Mouse (Mus musculus): ENCODE measurements at regions not wholly inside any gene's neighbourhood (a gene's known extent, or its start where the extent isn't known, plus 50 kb on each side); places are given as distances from the start of the nearest gene placed in this dataset.

GRCm38 (mm10) chr12:16270876-16271275 lies 339.9 kb downstream of the Lpin1 start:
- no peaks in the 10 kb centered on the region for H3K9me3 ChIP-seq (ENCODE audit: control insufficient read depth, low read depth, low read length)
- H3K9ac ChIP-seq (replicated peaks; ENCODE audit: low read depth, low read length) = no peak overlapping the region
- no peaks in the 10 kb centered on the region for H3K27me3 ChIP-seq (ENCODE audit: control insufficient read depth, insufficient read depth, low read length)
- H3K36me3 ChIP-seq (ENCODE audit: control insufficient read depth, insufficient read depth, low read length) = no peaks in the 10 kb centered on the region
- H3K4me3 ChIP-seq (ENCODE audit: low read depth, low read length) = no peak overlapping the region
- no peaks in the 10 kb centered on the region for H3K4me1 ChIP-seq (ENCODE audit: control insufficient read depth, insufficient read depth, low read length)
- H3K27ac ChIP-seq (ENCODE audit: low read length) = no peak overlapping the region
- WGBS = 77% methylated on average over 7 of the region's 7 CpGs
- H3K4me2 ChIP-seq (replicated peaks; ENCODE audit: low read depth, low read length) = no peak overlapping the region
- ATAC-seq (ENCODE audit: insufficient number of reproducible peaks, insufficient read depth, low FRiP score, low read depth) = no peak

DNA sequence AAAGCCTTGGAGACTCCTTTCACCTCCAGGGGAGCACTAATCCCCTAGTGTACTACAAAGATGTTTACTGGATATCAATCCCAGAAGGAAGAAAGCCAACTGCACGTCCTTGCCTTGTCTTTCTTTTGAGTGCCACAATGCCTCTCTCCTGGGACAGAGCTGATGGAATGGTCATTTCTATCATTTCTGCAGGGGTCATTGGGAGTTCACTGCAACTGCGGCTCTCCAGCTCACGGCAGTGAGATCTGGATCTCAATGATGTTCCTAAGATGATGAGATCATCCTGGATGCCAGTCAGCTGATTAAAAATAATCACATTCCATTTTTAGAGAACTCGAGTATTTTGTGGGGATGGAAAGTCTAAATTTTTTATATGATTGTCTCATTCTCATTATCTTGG lies 341.1 kb downstream of the Lpin1 start:
- H3K4me1 ChIP-seq (ENCODE audit: control insufficient read depth, insufficient read depth, low read length) = no peaks in the 10 kb centered on the region
- no peaks in the 10 kb centered on the region for H3K27me3 ChIP-seq (ENCODE audit: control insufficient read depth, insufficient read depth, low read length)
- no peak overlapping the region for H3K9ac ChIP-seq (replicated peaks; ENCODE audit: low read depth, low read length)
- H3K4me3 ChIP-seq (ENCODE audit: low read depth, low read length) = no peak overlapping the region
- no peak overlapping the region for H3K4me2 ChIP-seq (replicated peaks; ENCODE audit: low read depth, low read length)
- H3K27ac ChIP-seq (ENCODE audit: low read length) = no peak overlapping the region
- no peaks in the 10 kb centered on the region for H3K36me3 ChIP-seq (ENCODE audit: control insufficient read depth, insufficient read depth, low read length)
- WGBS = 59% methylated on average over 4 of the region's 4 CpGs
- no peaks in the 10 kb centered on the region for H3K9me3 ChIP-seq (ENCODE audit: control insufficient read depth, low read depth, low read length)
- no peak for ATAC-seq (ENCODE audit: insufficient number of reproducible peaks, insufficient read depth, low FRiP score, low read depth)

GRCm38 (mm10) chr12:16268621-16269165 lies 342.1 kb downstream of the Lpin1 start:
- H3K27ac ChIP-seq (ENCODE audit: low read length) = no peak overlapping the region
- WGBS = 72% methylated on average over 8 of the region's 8 CpGs
- no peaks in the 10 kb centered on the region for H3K36me3 ChIP-seq (ENCODE audit: control insufficient read depth, insufficient read depth, low read length)
- no peak for ATAC-seq (ENCODE audit: insufficient number of reproducible peaks, insufficient read depth, low FRiP score, low read depth)
- no peaks in the 10 kb centered on the region for H3K9me3 ChIP-seq (ENCODE audit: control insufficient read depth, low read depth, low read length)
- H3K4me3 ChIP-seq (ENCODE audit: low read depth, low read length) = no peak overlapping the region
- H3K9ac ChIP-seq (replicated peaks; ENCODE audit: low read depth, low read length) = no peak overlapping the region
- no peaks in the 10 kb centered on the region for H3K4me1 ChIP-seq (ENCODE audit: control insufficient read depth, insufficient read depth, low read length)
- H3K27me3 ChIP-seq (ENCODE audit: control insufficient read depth, insufficient read depth, low read length) = no peaks in the 10 kb centered on the region
- no peak overlapping the region for H3K4me2 ChIP-seq (replicated peaks; ENCODE audit: low read depth, low read length)

GRCm38 (mm10) chr12:16261465-16261864 lies 349.3 kb downstream of the Lpin1 start:
- H3K9ac ChIP-seq (replicated peaks; ENCODE audit: low read depth, low read length) = no peak overlapping the region
- no peaks in the 10 kb centered on the region for H3K9me3 ChIP-seq (ENCODE audit: control insufficient read depth, low read depth, low read length)
- H3K4me1 ChIP-seq (ENCODE audit: control insufficient read depth, insufficient read depth, low read length) = no peaks in the 10 kb centered on the region
- ATAC-seq (ENCODE audit: insufficient number of reproducible peaks, insufficient read depth, low FRiP score, low read depth) = no peak
- H3K4me3 ChIP-seq (ENCODE audit: low read depth, low read length) = no peak overlapping the region
- no peaks in the 10 kb centered on the region for H3K36me3 ChIP-seq (ENCODE audit: control insufficient read depth, insufficient read depth, low read length)
- no peak overlapping the region for H3K27ac ChIP-seq (ENCODE audit: low read length)
- 69% methylated on average over 4 of the region's 4 CpGs for WGBS
- no peak overlapping the region for H3K4me2 ChIP-seq (replicated peaks; ENCODE audit: low read depth, low read length)
- no peaks in the 10 kb centered on the region for H3K27me3 ChIP-seq (ENCODE audit: control insufficient read depth, insufficient read depth, low read length)

GRCm38 (mm10) chr12:16260981-16261380 lies 349.8 kb downstream of the Lpin1 start:
- Histone ChIP-seq H3K4me3 (ENCODE audit: low read depth, low read length) (no peak overlapping the region), H3K27me3 (ENCODE audit: control insufficient read depth, insufficient read depth, low read length) (no peaks in the 10 kb centered on the region), H3K27ac (ENCODE audit: low read length) (no peak overlapping the region), H3K4me2 (replicated peaks; ENCODE audit: low read depth, low read length) (no peak overlapping the region), H3K36me3 (ENCODE audit: control insufficient read depth, insufficient read depth, low read length) (no peaks in the 10 kb centered on the region), H3K9ac (replicated peaks; ENCODE audit: low read depth, low read length) (no peak overlapping the region), H3K4me1 (ENCODE audit: control insufficient read depth, insufficient read depth, low read length) (no peaks in the 10 kb centered on the region), H3K9me3 (ENCODE audit: control insufficient read depth, low read depth, low read length) (no peaks in the 10 kb centered on the region)
- no peak for ATAC-seq (ENCODE audit: insufficient number of reproducible peaks, insufficient read depth, low FRiP score, low read depth)
- WGBS = 56% methylated on average over 8 of the region's 8 CpGs

DNA sequence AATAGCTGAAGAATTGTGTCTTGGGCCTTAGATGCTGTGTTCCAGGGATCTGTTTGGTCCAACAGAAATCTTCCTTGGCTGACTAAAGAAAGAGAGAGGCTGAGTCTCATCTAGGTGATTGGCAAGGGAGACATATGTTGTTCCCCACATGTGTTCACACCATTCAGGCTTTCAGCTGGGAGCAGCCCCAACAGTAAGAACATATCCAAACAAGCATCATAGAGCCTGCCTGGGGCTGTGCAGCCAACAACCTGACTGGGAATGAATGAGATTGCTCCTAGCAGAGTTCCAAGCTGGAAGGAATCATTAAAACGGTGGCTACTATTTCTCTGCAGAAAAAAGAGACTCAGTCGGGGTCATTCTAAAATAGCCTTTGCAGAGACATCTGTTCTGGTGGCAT lies 350.3 kb downstream of the Lpin1 start:
- no peak overlapping the region for H3K4me3 ChIP-seq (ENCODE audit: low read depth, low read length)
- no peaks in the 10 kb centered on the region for H3K4me1 ChIP-seq (ENCODE audit: control insufficient read depth, insufficient read depth, low read length)
- no peak overlapping the region for H3K27ac ChIP-seq (ENCODE audit: low read length)
- H3K9me3 ChIP-seq (ENCODE audit: control insufficient read depth, low read depth, low read length) = no peaks in the 10 kb centered on the region
- H3K27me3 ChIP-seq (ENCODE audit: control insufficient read depth, insufficient read depth, low read length) = no peaks in the 10 kb centered on the region
- no peak for ATAC-seq (ENCODE audit: insufficient number of reproducible peaks, insufficient read depth, low FRiP score, low read depth)
- no peaks in the 10 kb centered on the region for H3K36me3 ChIP-seq (ENCODE audit: control insufficient read depth, insufficient read depth, low read length)
- WGBS = 80% methylated on average over 2 of the region's 2 CpGs
- H3K9ac ChIP-seq (replicated peaks; ENCODE audit: low read depth, low read length) = no peak overlapping the region
- H3K4me2 ChIP-seq (replicated peaks; ENCODE audit: low read depth, low read length) = no peak overlapping the region

DNA sequence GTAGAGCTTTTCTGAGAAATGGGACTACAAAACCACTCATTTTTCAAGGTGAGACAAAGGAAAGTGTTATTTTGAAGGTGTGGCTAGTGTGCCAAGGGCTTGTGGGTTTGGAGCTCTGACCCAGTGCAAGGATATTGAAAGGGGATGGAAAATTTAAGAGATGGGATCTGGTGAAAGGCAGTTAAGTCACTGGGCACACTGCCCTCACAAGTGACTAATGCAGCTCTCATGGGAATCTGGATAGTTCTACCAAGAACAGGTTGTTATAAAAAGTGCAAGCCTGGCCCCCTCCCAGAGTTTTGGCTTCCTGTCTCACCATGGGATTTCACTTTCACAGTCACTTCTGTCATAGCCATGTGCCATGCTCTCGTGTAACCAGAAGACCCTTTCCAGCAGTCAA lies 360.1 kb downstream of the Lpin1 start:
- Histone ChIP-seq H3K4me1 (ENCODE audit: control insufficient read depth, insufficient read depth, low read length) (no peaks in the 10 kb centered on the region), H3K27me3 (ENCODE audit: control insufficient read depth, insufficient read depth, low read length) (no peaks in the 10 kb centered on the region), H3K9me3 (ENCODE audit: control insufficient read depth, low read depth, low read length) (no peaks in the 10 kb centered on the region), H3K4me3 (ENCODE audit: low read depth, low read length) (no peak overlapping the region), H3K36me3 (ENCODE audit: control insufficient read depth, insufficient read depth, low read length) (no peaks in the 10 kb centered on the region), H3K9ac (replicated peaks; ENCODE audit: low read depth, low read length) (no peak overlapping the region), H3K4me2 (replicated peaks; ENCODE audit: low read depth, low read length) (no peak overlapping the region), H3K27ac (ENCODE audit: low read length) (no peak overlapping the region)
- no peak for ATAC-seq (ENCODE audit: insufficient number of reproducible peaks, insufficient read depth, low FRiP score, low read depth)
- WGBS = 81% methylated on average over 1 of the region's 1 CpGs

DNA sequence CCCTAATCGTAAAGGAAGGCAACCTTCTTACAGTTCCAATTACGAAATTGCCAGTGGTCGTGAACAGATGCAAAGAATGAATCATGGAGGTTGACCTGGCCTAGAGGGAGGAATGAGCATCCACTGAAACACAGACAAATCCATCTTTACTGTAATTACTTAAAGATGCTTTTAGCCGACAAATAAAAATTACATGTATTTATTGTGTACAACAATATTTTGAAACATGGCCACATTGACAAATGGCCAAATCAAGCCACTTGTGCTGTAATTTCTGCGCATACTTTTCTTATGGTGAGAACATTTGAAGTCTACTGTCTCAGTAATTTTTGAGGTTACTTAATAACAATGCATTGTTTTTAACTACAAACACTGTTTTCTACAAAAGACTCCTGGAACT lies 360.7 kb downstream of the Lpin1 start:
- Histone ChIP-seq H3K4me2 (replicated peaks; ENCODE audit: low read depth, low read length) (no peak overlapping the region), H3K27me3 (ENCODE audit: control insufficient read depth, insufficient read depth, low read length) (no peaks in the 10 kb centered on the region)
- no peak for ATAC-seq (ENCODE audit: insufficient number of reproducible peaks, insufficient read depth, low FRiP score, low read depth)

DNA sequence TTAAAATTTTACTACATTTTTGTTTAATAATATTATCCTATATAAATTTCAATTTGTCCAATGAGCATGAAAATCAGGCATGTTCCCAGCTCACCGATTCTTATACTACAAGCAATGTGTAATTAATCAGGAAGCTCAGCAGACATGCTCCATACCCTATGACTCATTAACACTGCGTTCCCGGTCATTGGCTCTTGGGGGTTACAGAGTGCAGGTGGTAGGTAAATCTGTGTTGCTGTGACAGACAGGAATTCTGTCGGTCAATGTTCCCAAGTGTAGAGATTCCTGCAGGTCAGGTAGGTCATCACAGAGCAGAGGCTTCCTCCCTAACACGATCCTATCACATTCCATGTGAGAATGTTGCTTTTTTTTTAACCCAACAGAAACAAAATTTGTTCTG lies 371.0 kb downstream of the Lpin1 start:
- no peak for ATAC-seq (ENCODE audit: insufficient number of reproducible peaks, insufficient read depth, low FRiP score, low read depth)
- 52% methylated on average over 5 of the region's 5 CpGs for WGBS
- Histone ChIP-seq H3K9me3 (ENCODE audit: control insufficient read depth, low read depth, low read length) (no peaks in the 10 kb centered on the region), H3K27ac (ENCODE audit: low read length) (no peak overlapping the region), H3K4me2 (replicated peaks; ENCODE audit: low read depth, low read length) (no peak overlapping the region), H3K36me3 (ENCODE audit: control insufficient read depth, insufficient read depth, low read length) (no peaks in the 10 kb centered on the region), H3K27me3 (ENCODE audit: control insufficient read depth, insufficient read depth, low read length) (no peaks in the 10 kb centered on the region), H3K9ac (replicated peaks; ENCODE audit: low read depth, low read length) (no peak overlapping the region), H3K4me3 (ENCODE audit: low read depth, low read length) (no peak overlapping the region), H3K4me1 (ENCODE audit: control insufficient read depth, insufficient read depth, low read length) (no peaks in the 10 kb centered on the region)

More for the DNA sequence above, 360.7 kb downstream of the Lpin1 start:
- no peaks in the 10 kb centered on the region for H3K9me3 ChIP-seq (ENCODE audit: control insufficient read depth, low read depth, low read length)
- H3K36me3 ChIP-seq (ENCODE audit: control insufficient read depth, insufficient read depth, low read length) = no peaks in the 10 kb centered on the region
- no peak overlapping the region for H3K4me3 ChIP-seq (ENCODE audit: low read depth, low read length)
- no peaks in the 10 kb centered on the region for H3K4me1 ChIP-seq (ENCODE audit: control insufficient read depth, insufficient read depth, low read length)
- no peak overlapping the region for H3K9ac ChIP-seq (replicated peaks; ENCODE audit: low read depth, low read length)
- WGBS = 94% methylated on average over 5 of the region's 5 CpGs
- H3K27ac ChIP-seq (ENCODE audit: low read length) = no peak overlapping the region
